Mouse (Mus musculus) limb, embryonic 13.5 days (tissue): ENCODE data around the gene Fam53b. TPM values are rescaled to one million over a fixed set of nuclear protein-coding genes. Genes with fewer than 3 reads are reported as not detected.

Source experiments
- ATAC-seq: fragments of 200-750 bp; cut with Nextera tagmentation; 2 replicates; pipeline ENCODE4 v1.8.0; 2017; ENCODE audit warnings: low read depth, moderate number of reproducible peaks, moderate TSS enrichment; ENCODE audit not compliant: low FRiP score
- H3K27ac ChIP-seq: fragments of 300-500 bp; sonication (generic); 2 replicates; pipeline ENCODE4 v1.5.1; 2015; ENCODE audit warnings: inconsistent platforms, mild to moderate bottlenecking, moderate library complexity
- H3K27me3 ChIP-seq: fragments of 300-500 bp; sonication (generic); 2 replicates; pipeline ENCODE4 v1.6.1; 2015; ENCODE audit warnings: mild to moderate bottlenecking, inconsistent platforms
- H3K36me3 ChIP-seq: fragments of 300-500 bp; sonication (generic); 2 replicates; pipeline ENCODE4 v1.6.1; 2015; ENCODE audit warnings: inconsistent platforms, mild to moderate bottlenecking, moderate library complexity
- H3K4me1 ChIP-seq: fragments of 300-500 bp; sonication (generic); 2 replicates; pipeline ENCODE4 v1.6.1; 2015; ENCODE audit warnings: inconsistent platforms
- H3K4me2 ChIP-seq: fragments of 300-500 bp; sonication (generic); replicated peaks from 2 replicates; pipeline ENCODE4 v1.6.1; 2015; ENCODE audit warnings: inconsistent platforms, mild to moderate bottlenecking, moderate library complexity
- H3K4me3 ChIP-seq: fragments of 300-500 bp; sonication (generic); 2 replicates; pipeline ENCODE4 v1.5.1; 2015; ENCODE audit warnings: moderate library complexity, mild to moderate bottlenecking, inconsistent platforms
- H3K9ac ChIP-seq: fragments of 300-500 bp; sonication (generic); 2 replicates; pipeline ENCODE4 v1.6.1; 2015; ENCODE audit warnings: mild to moderate bottlenecking, inconsistent platforms
- H3K9me3 ChIP-seq: fragments of 300-500 bp; sonication (generic); 2 replicates; pipeline ENCODE4 v1.6.1; 2016; ENCODE audit warnings: inconsistent platforms
- WGBS: fragments of 180-500 bp; shearing (Covaris S2); methylation state at CpG from one replicate; pipeline ENCODE4 v1.1.7; 2015; 5-methylcytosine and 5-hydroxymethylcytosine counted together
- polyA plus RNA-seq: library from polyadenylated mRNA; unstranded; fragments of >200 nt; fragmentation: Nextera tagmentation; extraction: Ambion mirVana; gene quantifications from 2 replicates; pipeline ENCODE4 v1.2.1, GENCODE M21; 2015

Gene Fam53b
- polyA plus RNA-seq, 1 experiment from 2014 or later: 26.4 TPM

GRCm38 (mm10) chr7:132801509-132801908, 12.2 kb downstream of the Fam53b start:
- peaks cover 12% of the 10 kb centered on the region for H3K36me3 ChIP-seq
- H3K9me3 ChIP-seq: no peaks in the 10 kb centered on the region
- 82% methylated on average over 5 of the region's 5 CpGs for WGBS
- peaks cover 49% of the 10 kb centered on the region for H3K4me1 ChIP-seq
- H3K27ac ChIP-seq: no peak overlapping the region
- ATAC-seq: no peak
- no peak overlapping the region for H3K4me3 ChIP-seq
- no peak overlapping the region for H3K9ac ChIP-seq
- H3K4me2 ChIP-seq: no peak overlapping the region
- no peaks in the 10 kb centered on the region for H3K27me3 ChIP-seq

- 89% methylated on average over 10 of the region's 10 CpGs for WGBS
- no peak for ATAC-seq
These were observed 12.8 kb downstream of the Fam53b start for GRCm38 (mm10) chr7:132800868-132801267.

GRCm38 (mm10) chr7:132799119-132800016, 14.3 kb downstream of the Fam53b start:
- Histone ChIP-seq H3K9ac (no peak overlapping the region), H3K4me2 (no peak overlapping the region), H3K4me3 (no peak overlapping the region), H3K36me3 (peaks cover 9% of the 10 kb centered on the region), H3K27ac (no peak overlapping the region), H3K4me1 (peaks cover 39% of the 10 kb centered on the region), H3K9me3 (no peaks in the 10 kb centered on the region), H3K27me3 (no peaks in the 10 kb centered on the region)
- no peak for ATAC-seq
- 90% methylated on average over 5 of the region's 5 CpGs for WGBS

More at GRCm38 (mm10) chr7:132800868-132801267, 12.8 kb downstream of the Fam53b start:
- peaks cover 9% of the 10 kb centered on the region for H3K36me3 ChIP-seq
- no peak overlapping the region for H3K4me3 ChIP-seq
- H3K9me3 ChIP-seq: no peaks in the 10 kb centered on the region
- H3K9ac ChIP-seq: no peak overlapping the region
- H3K27me3 ChIP-seq: no peaks in the 10 kb centered on the region
- H3K27ac ChIP-seq: no peak overlapping the region
- H3K4me2 ChIP-seq: no peak overlapping the region
- H3K4me1 ChIP-seq: peaks cover 43% of the 10 kb centered on the region

DNA sequence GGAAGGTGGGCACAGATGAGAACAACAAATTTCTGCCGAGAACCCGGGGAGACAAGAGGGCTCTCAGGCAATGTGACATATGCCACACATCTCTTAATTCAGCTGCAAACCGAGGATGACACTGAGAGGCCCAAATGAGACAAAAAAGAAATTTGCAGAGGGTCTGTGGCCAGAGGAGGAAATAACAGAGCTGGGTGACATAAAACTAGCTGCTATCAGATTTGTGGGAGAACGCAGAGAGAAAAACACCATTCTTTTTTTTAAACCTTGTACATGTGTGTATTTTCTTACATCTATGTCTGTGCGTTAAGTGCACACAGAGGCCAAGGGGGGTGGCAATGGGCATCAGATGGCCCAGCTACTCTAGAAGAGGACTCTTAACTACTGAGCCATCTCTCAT, 18.5 kb downstream of the Fam53b start:
- 87% methylated on average over 5 of the region's 5 CpGs for WGBS

DNA sequence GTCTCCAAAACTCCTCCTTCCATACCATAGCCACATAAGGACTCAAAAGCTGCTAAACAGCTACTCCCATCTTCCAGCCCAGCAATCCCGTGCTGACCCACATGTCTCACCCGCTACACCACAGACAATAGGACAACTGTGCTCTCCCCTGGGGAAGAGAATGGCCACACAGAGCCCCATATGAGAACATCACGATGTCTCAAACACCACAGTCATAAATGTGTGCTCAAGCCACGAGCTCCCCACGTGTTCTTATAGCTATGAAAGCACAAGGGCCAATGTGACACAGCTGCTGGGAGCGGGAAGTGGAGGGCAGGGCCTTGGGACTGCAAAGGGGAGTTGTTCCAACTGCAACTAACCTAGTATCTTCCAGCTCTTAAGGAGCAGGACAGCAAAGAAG, 20.2 kb downstream of the Fam53b start:
- Histone ChIP-seq H3K36me3 (peaks cover 2% of the 10 kb centered on the region; the same call in 1 of the 2 replicates), H3K9ac (no peak overlapping the region), H3K9me3 (no peaks in the 10 kb centered on the region), H3K4me3 (no peak overlapping the region), H3K4me1 (peaks cover 34% of the 10 kb centered on the region), H3K27ac (no peak overlapping the region), H3K27me3 (no peaks in the 10 kb centered on the region), H3K4me2 (no peak overlapping the region)
- 61% methylated on average over 6 of the region's 6 CpGs for WGBS
- ATAC-seq: no peak

More for the DNA sequence above, 18.5 kb downstream of the Fam53b start:
- H3K27ac ChIP-seq: no peak overlapping the region
- H3K27me3 ChIP-seq: no peaks in the 10 kb centered on the region
- no peak overlapping the region for H3K4me3 ChIP-seq
- ATAC-seq: no peak
- no peak overlapping the region for H3K4me2 ChIP-seq
- H3K9me3 ChIP-seq: no peaks in the 10 kb centered on the region
- H3K9ac ChIP-seq: no peak overlapping the region
- peaks cover 3% of the 10 kb centered on the region; the same call in 1 of the 2 replicates for H3K36me3 ChIP-seq
- H3K4me1 ChIP-seq: peaks cover 37% of the 10 kb centered on the region

GRCm38 (mm10) chr7:132790447-132791219, 23.1 kb downstream of the Fam53b start:
- WGBS: 89% methylated on average over 14 of the region's 14 CpGs
- Histone ChIP-seq H3K9ac (no peak overlapping the region), H3K9me3 (no peaks in the 10 kb centered on the region), H3K4me2 (no peak overlapping the region), H3K27me3 (no peaks in the 10 kb centered on the region), H3K36me3 (no peaks in the 10 kb centered on the region), H3K4me3 (no peak overlapping the region), H3K27ac (no peak overlapping the region), H3K4me1 (peaks cover 45% of the 10 kb centered on the region)
- no peak for ATAC-seq

DNA sequence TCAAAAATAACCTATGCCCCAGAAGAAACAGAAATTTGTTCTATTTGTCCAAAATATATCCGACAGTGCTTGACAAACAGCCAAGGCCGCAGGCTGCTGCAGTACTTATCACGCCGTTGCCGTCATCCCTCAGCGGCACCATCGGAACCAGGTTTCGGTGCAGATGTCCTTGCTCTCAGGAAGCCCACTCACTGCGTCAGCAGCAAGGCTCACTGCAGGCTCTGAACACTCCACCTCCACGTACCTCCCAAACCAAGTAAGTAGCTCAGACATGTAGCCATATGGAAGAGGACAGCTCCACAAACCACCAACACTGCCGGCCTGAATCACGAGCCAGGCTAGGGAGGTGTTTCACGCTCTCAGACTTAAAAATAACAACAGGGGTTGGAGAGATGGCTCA, 24.9 kb downstream of the Fam53b start:
- no peak overlapping the region for H3K4me3 ChIP-seq
- H3K9ac ChIP-seq: no peak overlapping the region
- H3K9me3 ChIP-seq: no peaks in the 10 kb centered on the region
- WGBS: 94% methylated on average over 13 of the region's 13 CpGs
- no peak overlapping the region for H3K27ac ChIP-seq
- H3K4me1 ChIP-seq: peaks cover 50% of the 10 kb centered on the region
- H3K36me3 ChIP-seq: no peaks in the 10 kb centered on the region
- ATAC-seq: no peak
- H3K27me3 ChIP-seq: no peaks in the 10 kb centered on the region
- no peak overlapping the region for H3K4me2 ChIP-seq

DNA sequence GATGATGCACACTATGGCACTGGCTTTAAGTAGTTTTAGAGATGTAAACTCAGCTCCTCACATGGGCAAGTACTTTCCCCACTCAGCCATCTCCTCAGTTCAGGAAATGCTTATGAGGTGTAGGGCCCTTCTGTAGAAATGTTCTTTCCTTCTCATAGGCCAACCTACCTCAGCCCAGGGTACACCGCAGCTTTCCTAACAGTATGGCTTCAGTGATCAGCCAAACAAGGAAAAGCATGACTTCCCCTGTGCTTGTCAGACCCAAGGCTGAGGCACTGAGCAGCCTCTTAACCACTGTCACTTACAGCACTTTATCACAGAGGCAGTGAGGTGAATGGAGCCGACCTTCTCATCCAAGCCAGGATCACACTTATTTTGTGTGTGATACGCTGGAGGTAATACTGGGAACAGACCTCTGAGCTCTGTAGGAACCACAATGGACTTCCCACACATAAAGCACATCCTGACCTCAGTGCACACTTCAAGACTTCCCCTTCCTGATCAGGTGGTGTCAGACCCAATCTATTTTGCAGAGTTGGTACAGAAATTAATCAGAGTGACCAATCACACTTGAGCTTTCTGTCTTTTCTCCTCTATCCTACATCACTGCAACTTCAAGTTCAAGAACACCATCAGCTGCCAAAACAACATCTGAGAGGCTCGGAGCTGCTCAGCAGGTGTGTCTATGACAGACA, 26.0 kb downstream of the Fam53b start:
- no peak overlapping the region for H3K4me3 ChIP-seq
- peaks cover 45% of the 10 kb centered on the region for H3K4me1 ChIP-seq
- no peaks in the 10 kb centered on the region for H3K27me3 ChIP-seq
- no peak overlapping the region for H3K27ac ChIP-seq
- ATAC-seq: no peak
- H3K4me2 ChIP-seq: no peak overlapping the region
- no peaks in the 10 kb centered on the region for H3K9me3 ChIP-seq
- H3K36me3 ChIP-seq: no peaks in the 10 kb centered on the region
- H3K9ac ChIP-seq: no peak overlapping the region
- 78% methylated on average over 4 of the region's 4 CpGs for WGBS

- no peak overlapping the region for H3K9ac ChIP-seq
- 89% methylated on average over 4 of the region's 4 CpGs for WGBS
- H3K4me1 ChIP-seq: peaks cover 48% of the 10 kb centered on the region
- H3K27me3 ChIP-seq: no peaks in the 10 kb centered on the region
- H3K9me3 ChIP-seq: no peaks in the 10 kb centered on the region
- no peak overlapping the region for H3K4me2 ChIP-seq
- H3K27ac ChIP-seq: no peak overlapping the region
- ATAC-seq: no peak
- no peaks in the 10 kb centered on the region for H3K36me3 ChIP-seq
- H3K4me3 ChIP-seq: no peak overlapping the region
These were observed 26.7 kb downstream of the Fam53b start for GRCm38 (mm10) chr7:132787022-132787421.

DNA sequence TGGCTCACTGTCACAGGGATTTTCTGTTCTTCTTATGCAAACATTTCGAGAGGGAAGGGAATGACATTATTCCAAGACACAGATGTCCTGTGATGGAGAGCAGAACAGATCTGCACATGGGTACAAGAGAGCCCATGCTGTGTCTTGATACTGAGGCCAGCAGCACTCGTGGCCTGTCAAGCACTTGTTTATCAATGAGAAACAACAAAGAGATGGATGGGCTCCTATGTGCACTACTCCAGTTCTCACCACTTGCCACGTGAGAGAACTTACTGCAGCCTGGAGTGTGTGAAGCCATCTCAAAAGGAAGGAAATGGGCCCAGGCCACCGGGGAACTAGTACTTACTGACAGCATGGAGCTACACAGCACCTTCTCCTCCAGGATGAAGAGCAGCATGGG, 27.2 kb downstream of the Fam53b start:
- H3K4me1 ChIP-seq: peaks cover 48% of the 10 kb centered on the region
- no peak overlapping the region; the same call in 1 of the 2 replicates for H3K27ac ChIP-seq
- H3K36me3 ChIP-seq: no peaks in the 10 kb centered on the region
- no peak overlapping the region for H3K9ac ChIP-seq
- H3K4me2 ChIP-seq: no peak overlapping the region
- no peaks in the 10 kb centered on the region for H3K9me3 ChIP-seq
- H3K27me3 ChIP-seq: no peaks in the 10 kb centered on the region
- no peak overlapping the region for H3K4me3 ChIP-seq
- 55% methylated on average over 4 of the region's 4 CpGs for WGBS
- no peak for ATAC-seq

GRCm38 (mm10) chr7:132786011-132786410, 27.7 kb downstream of the Fam53b start:
- no peaks in the 10 kb centered on the region for H3K36me3 ChIP-seq
- H3K4me2 ChIP-seq: no peak overlapping the region
- WGBS: 54% methylated on average over 7 of the region's 7 CpGs
- no peak overlapping the region for H3K4me3 ChIP-seq
- H3K27ac ChIP-seq: no peak overlapping the region
- H3K9ac ChIP-seq: no peak overlapping the region
- H3K9me3 ChIP-seq: no peaks in the 10 kb centered on the region
- ATAC-seq: no peak
- H3K4me1 ChIP-seq: peaks cover 48% of the 10 kb centered on the region
- H3K27me3 ChIP-seq: no peaks in the 10 kb centered on the region

DNA sequence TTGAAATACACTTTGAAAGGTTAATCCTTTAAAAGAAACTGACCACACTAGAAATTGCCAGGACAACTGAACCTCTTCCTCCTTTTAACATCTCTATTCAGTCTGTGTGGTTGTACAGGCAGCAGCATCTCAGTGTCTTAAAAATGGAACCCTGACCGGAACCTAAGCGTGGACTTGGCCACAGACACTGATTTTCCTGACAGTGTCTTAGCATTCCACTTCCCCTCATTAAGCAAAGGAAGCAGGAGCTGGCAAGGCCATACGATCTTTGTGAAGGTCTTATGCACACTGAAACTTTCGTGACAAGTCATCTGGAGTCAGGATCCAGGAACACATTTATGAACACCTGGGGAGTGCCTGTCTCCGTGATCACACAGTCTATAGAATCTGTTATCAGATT, 29.6 kb downstream of the Fam53b start:
- Histone ChIP-seq H3K4me1 (peaks cover 64% of the 10 kb centered on the region), H3K27ac (no peak overlapping the region), H3K9me3 (no peaks in the 10 kb centered on the region), H3K4me2 (no peak overlapping the region), H3K9ac (peak overlapping the region; percentile 35; the same call in 1 of the 2 replicates), H3K36me3 (no peaks in the 10 kb centered on the region), H3K27me3 (no peaks in the 10 kb centered on the region), H3K4me3 (no peak overlapping the region)
- no peak for ATAC-seq
- WGBS: 68% methylated on average over 5 of the region's 5 CpGs
